Mouse (Mus musculus) E14TG2a.4 (cell line): ENCODE measurements around the gene Sh3glb2.

Source experiments
- CTCF ChIP-seq: conservative IDR thresholded peaks from 2 replicates; pipeline ENCODE4 v1.5.1; 2014; ENCODE audit warnings: low read length
- NANOG ChIP-seq: IDR thresholded peaks from 2 replicates; pipeline ENCODE4 v1.6.1; 2014; ENCODE audit warnings: borderline replicate concordance, low read length, mixed read lengths

GRCm38 (mm10) chr2:30393370-30393656 is 34.2 kb upstream of the Sh3glb2 start:
- TF ChIP-seq CTCF (no peak), NANOG (no peak)
